Mouse (Mus musculus) embryonic fibroblast, embryonic 13.5 days (primary cell): ENCODE results near the gene Faap24.

Experiments used
- CTCF ChIP-seq: IDR thresholded peaks from 2 replicates; pipeline ENCODE4 v1.5.1; 2011; ENCODE audit warnings: mild to moderate bottlenecking, control low read depth, low read length, moderate library complexity, borderline replicate concordance; ENCODE audit not compliant: insufficient read depth
- POLR2A ChIP-seq: IDR thresholded peaks from 2 replicates; pipeline ENCODE4 v1.6.1; 2011; ENCODE audit warnings: low read depth, mild to moderate bottlenecking, control low read depth, low read length, moderate library complexity

GRCm38 (mm10) chr7:35349022-35349421, 47.6 kb downstream of the Faap24 start:
- no peak for TF ChIP-seq CTCF
- no peak for TF ChIP-seq POLR2A
